ENCODE assay signal across 29 mouse cellular contexts in genomic region chr13:20208867-20209266, GRCm38 (mm10).
DNase-seq lines count a peak whose midpoint lies in the region; ATAC-seq lines count a peak whose summit lies in the region.
"Had no signal": no experiment of that assay in that cellular context is flagged by ENCODE, and none has a peak within 500 bp of the region (broad histone marks: within the 10 kb centered on the region; RNA-seq: fewer than 3 reads in every experiment).

No protein-coding gene starts in this region.

- no peaks in the 10 kb centered on the region for H3K9me3 ChIP-seq in heart, embryonic 10.5 days
- H3K9me3 ChIP-seq: heart, embryonic 13.5 days; kidney, embryonic 15.5 days; midbrain, embryonic 10.5 days; midbrain, embryonic 15.5 days; neural tube, embryonic 15.5 days had no signal

- no peak overlapping the region for H3K4me3 ChIP-seq in heart, embryonic 10.5 days
- H3K4me3 ChIP-seq: gastrocnemius, adult 2 months; heart, adult 2 months; heart, embryonic 13.5 days; kidney, embryonic 15.5 days; midbrain, embryonic 10.5 days; midbrain, embryonic 15.5 days; neural tube, embryonic 15.5 days had no signal

- no peak overlapping the region for H3K27ac ChIP-seq in heart, embryonic 10.5 days
- H3K27ac ChIP-seq: gastrocnemius, adult 2 months; heart, adult 2 months; kidney, embryonic 15.5 days; liver, embryonic 14.5 days; midbrain, embryonic 10.5 days; midbrain, embryonic 15.5 days; neural tube, embryonic 15.5 days had no signal

- whole genome bisulfite sequencing in heart, embryonic 10.5 days: 94% methylated on average over 5 of the region's 5 CpGs

- intact Hi-C loops in heart, postnatal 36 days (cut with DNase I): loop anchor here (5.0 kb wide), 1 partner anchor 63 kb away; no protein-coding TSS in a partner anchor

- DNase-seq in heart, embryonic 10.5 days (ENCODE audit: low spot score): peak; percentile 6
- DNase-seq in heart, postnatal 36 days: no peak
- DNase-seq in spleen, postnatal 36 days (ENCODE audit: low spot score in 2 of 2): peak; percentile 60 to 61
- DNase-seq in spleen, postnatal 14 days (ENCODE audit: low spot score in 2 of 2): no peak
- DNase-seq in urinary bladder, postnatal 4 days (ENCODE audit: low spot score in 2 of 2): no peak
- DNase-seq in adrenal gland, adult (ENCODE audit: inconsistent age in 2 of 2, low spot score in 1 of 2): no peak
- DNase-seq: adrenal gland, postnatal 14 days; cerebellum, adult 11-12 months; cerebellum, adult 9-11 months; gastrocnemius, adult 2 months; gastrocnemius, postnatal 36 days; heart, adult 2 months; heart, postnatal 10 days; kidney, adult 18-20 months; liver; lung, adult 2 months; lung, postnatal 36 days; right cerebral cortex, postnatal 4 days; thymus, adult 18-20 months; thymus, postnatal 25 days had no signal

- no peaks in the 10 kb centered on the region for H3K27me3 ChIP-seq in heart, embryonic 10.5 days (ENCODE audit: insufficient read depth, poor library complexity, severe bottlenecking)
- H3K27me3 ChIP-seq: heart, embryonic 13.5 days; kidney, embryonic 15.5 days; midbrain, embryonic 15.5 days; neural tube, embryonic 15.5 days; Patski had no signal

- H3K36me3 ChIP-seq in heart, embryonic 10.5 days: no peaks in the 10 kb centered on the region
- H3K36me3 ChIP-seq: heart, embryonic 13.5 days; kidney, embryonic 15.5 days; midbrain, embryonic 10.5 days; midbrain, embryonic 15.5 days; neural tube, embryonic 15.5 days had no signal

- ATAC-seq in megakaryocyte, adult 5-6 weeks (ENCODE audit: poor library complexity, severe bottlenecking): 0 out of 2 replicates have a peak, but pooled peaks have one; percentile 17
- ATAC-seq: hindbrain, embryonic 16.5 days; Patski had no signal

- H3K4me1 ChIP-seq in heart, embryonic 10.5 days: peaks cover 2% of the 10 kb centered on the region; the same call in 1 of the 2 replicates
- H3K4me1 ChIP-seq: kidney, embryonic 15.5 days; midbrain, embryonic 10.5 days; midbrain, embryonic 15.5 days; neural tube, embryonic 15.5 days had no signal

Comparison
In these comparisons a context has a peak if more than half of its experiments do, and no peak if none do; other contexts are left out.
1. DNase-seq: peak in heart, embryonic 10.5 days (single experiment) and spleen, postnatal 36 days (2 of 2); none in heart, postnatal 36 days (0 of 2), spleen, postnatal 14 days (0 of 2), urinary bladder, postnatal 4 days (0 of 2) and adrenal gland, adult (0 of 2).